Comparison of ENCODE assay signal across 9 mouse cellular contexts in the genomic region with DNA sequence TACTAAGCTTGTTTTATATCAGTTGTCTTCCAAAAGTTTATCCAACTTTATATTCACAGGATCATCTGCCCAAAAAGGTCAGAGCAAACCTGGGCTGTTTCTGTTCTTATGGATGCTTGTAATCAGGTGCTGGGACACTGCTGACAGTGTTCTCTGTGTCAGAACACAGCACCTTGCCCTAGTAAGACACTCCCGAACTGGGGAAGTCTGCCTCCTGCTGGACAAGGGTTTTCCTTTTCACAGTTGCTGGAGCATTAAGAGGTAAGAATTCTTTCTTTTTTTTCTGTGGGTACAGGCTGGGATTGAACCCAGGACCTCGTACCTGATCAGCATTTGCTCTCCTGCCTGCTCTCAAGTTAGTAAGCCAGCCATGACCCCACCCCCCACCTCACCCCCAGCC.
DNase-seq lines count a peak whose midpoint lies in the region; ATAC-seq and TF ChIP-seq lines count a peak whose summit lies in the region.
"Had no signal": no experiment of that assay in that cellular context is flagged by ENCODE, and none has a peak within 500 bp of the region (broad histone marks: within the 10 kb centered on the region; RNA-seq: fewer than 3 reads in every experiment).

No protein-coding gene starts in this region.

- no peak overlapping the region for H3K27ac ChIP-seq in liver, adult 2 months (replicated peaks; ENCODE audit: insufficient read depth, low read depth, low read length)
- H3K27ac ChIP-seq in neural tube, embryonic 15.5 days (replicated peaks), result no peak overlapping the region
- H3K27ac ChIP-seq: lung, embryonic 15.5 days had no signal

- no peak for ATAC-seq in cerebellum, adult (ENCODE audit: insufficient number of reproducible peaks, low FRiP score, low TSS enrichment)
- ATAC-seq in neural tube, embryonic 15.5 days (ENCODE audit: low FRiP score), result no peak

- H3K9ac ChIP-seq in liver, adult 2 months (ENCODE audit: low read depth, low read length), result no peak overlapping the region
- no peak overlapping the region for H3K9ac ChIP-seq in neural tube, embryonic 15.5 days (replicated peaks)
- H3K9ac ChIP-seq: lung, embryonic 15.5 days had no signal

- peaks cover 8% of the 10 kb centered on the region for H3K36me3 ChIP-seq in liver, adult 2 months (ENCODE audit: control insufficient read depth, insufficient read depth, low read length)
- peaks cover 3% of the 10 kb centered on the region; the same call in 1 of the 2 replicates for H3K36me3 ChIP-seq in splenic B cell, adult 2 months (ENCODE audit: control insufficient read depth, insufficient read depth, low read length, poor library complexity, severe bottlenecking)
- peaks cover 8% of the 10 kb centered on the region; the same call in 1 of the 2 replicates for H3K36me3 ChIP-seq in neural tube, embryonic 15.5 days

- TF ChIP-seq POLR2A in liver, adult 2 months (IDR thresholded peaks at IDR 0.05; ENCODE audit: extremely low read depth, insufficient read depth, low read length), result no peak

- no peak overlapping the region for H3K4me2 ChIP-seq in neural tube, embryonic 15.5 days
- H3K4me2 ChIP-seq: lung, embryonic 15.5 days had no signal

- no peaks in the 10 kb centered on the region for H3K9me3 ChIP-seq in neural tube, embryonic 15.5 days (replicated peaks)
- H3K9me3 ChIP-seq: lung, embryonic 15.5 days had no signal

- H3K27me3 ChIP-seq in liver, adult 2 months (ENCODE audit: control insufficient read depth, insufficient read depth, low read length), result no peaks in the 10 kb centered on the region
- no peaks in the 10 kb centered on the region for H3K27me3 ChIP-seq in splenic B cell, adult 2 months (ENCODE audit: control insufficient read depth, insufficient read depth, low read length, poor library complexity, severe bottlenecking)
- H3K27me3 ChIP-seq in neural tube, embryonic 15.5 days (replicated peaks), result no peaks in the 10 kb centered on the region
- H3K27me3 ChIP-seq: lung, embryonic 15.5 days had no signal

- H3K4me1 ChIP-seq in liver, adult 2 months (ENCODE audit: control insufficient read depth, insufficient read depth, low read length), result no peaks in the 10 kb centered on the region
- no peaks in the 10 kb centered on the region for H3K4me1 ChIP-seq in neural tube, embryonic 15.5 days

- no peaks in the 10 kb centered on the region for H3K79me2 ChIP-seq in liver, adult 2 months (ENCODE audit: control insufficient read depth, insufficient read depth, low read length)

- WGBS in liver, adult 2 months, result 87% methylated on average over 2 of the region's 2 CpGs
- WGBS in neural tube, embryonic 15.5 days, result 72% methylated on average over 2 of the region's 2 CpGs

- no peak overlapping the region for H3K4me3 ChIP-seq in liver, adult 2 months (ENCODE audit: insufficient read depth, low read depth, low read length)
- no peak overlapping the region for H3K4me3 ChIP-seq in neural tube, embryonic 15.5 days (replicated peaks)
- H3K4me3 ChIP-seq: lung, embryonic 15.5 days had no signal

- peak; percentile 18; the same call in 1 of the 2 replicates for TF ChIP-seq CTCF in liver, adult 2 months (IDR thresholded peaks at IDR 0.05; ENCODE audit: low read depth, low read length)

- peak; percentile 34 to 64 for DNase-seq in cerebellum, postnatal 14 days
- peak; percentile 42 for DNase-seq in right cerebral cortex, postnatal 4 days
- DNase-seq in right cerebral cortex, postnatal 14 days, result no peak
- no peak for DNase-seq in liver, adult 2 months (ENCODE audit: extremely low read depth, low read depth, low spot score)
- peak; percentile 57 for DNase-seq in splenic B cell, adult 2 months (ENCODE audit: low read depth, low spot score)
- DNase-seq in layer of hippocampus, adult 9-11 months, result no peak

Comparison
In these comparisons a context has a peak if more than half of its experiments do, and no peak if none do; other contexts are left out.
1. DNase-seq: peak in cerebellum, postnatal 14 days (2 of 2), right cerebral cortex, postnatal 4 days (single experiment) and splenic B cell, adult 2 months (single experiment); none in right cerebral cortex, postnatal 14 days (single experiment), liver, adult 2 months (single experiment) and layer of hippocampus, adult 9-11 months (single experiment).